Mouse (Mus musculus) central nervous system, embryonic 11.5 days (tissue): ENCODE measurements around the gene Msi2. TPM values are rescaled to one million over a fixed set of nuclear protein-coding genes. Genes with fewer than 3 reads are reported as not detected.

Experiments
- polyA plus RNA-seq: library from polyadenylated mRNA; depleted of rRNA; stranded (reverse); fragments of >200 nt; gene quantifications from 2 replicates; pipeline ENCODE4 v1.2.3, GENCODE M21; 2012; rRNA removed

The Msi2 gene
- 69.0 and 71.0 TPM in 2 replicates for polyA plus RNA-seq

DNA sequence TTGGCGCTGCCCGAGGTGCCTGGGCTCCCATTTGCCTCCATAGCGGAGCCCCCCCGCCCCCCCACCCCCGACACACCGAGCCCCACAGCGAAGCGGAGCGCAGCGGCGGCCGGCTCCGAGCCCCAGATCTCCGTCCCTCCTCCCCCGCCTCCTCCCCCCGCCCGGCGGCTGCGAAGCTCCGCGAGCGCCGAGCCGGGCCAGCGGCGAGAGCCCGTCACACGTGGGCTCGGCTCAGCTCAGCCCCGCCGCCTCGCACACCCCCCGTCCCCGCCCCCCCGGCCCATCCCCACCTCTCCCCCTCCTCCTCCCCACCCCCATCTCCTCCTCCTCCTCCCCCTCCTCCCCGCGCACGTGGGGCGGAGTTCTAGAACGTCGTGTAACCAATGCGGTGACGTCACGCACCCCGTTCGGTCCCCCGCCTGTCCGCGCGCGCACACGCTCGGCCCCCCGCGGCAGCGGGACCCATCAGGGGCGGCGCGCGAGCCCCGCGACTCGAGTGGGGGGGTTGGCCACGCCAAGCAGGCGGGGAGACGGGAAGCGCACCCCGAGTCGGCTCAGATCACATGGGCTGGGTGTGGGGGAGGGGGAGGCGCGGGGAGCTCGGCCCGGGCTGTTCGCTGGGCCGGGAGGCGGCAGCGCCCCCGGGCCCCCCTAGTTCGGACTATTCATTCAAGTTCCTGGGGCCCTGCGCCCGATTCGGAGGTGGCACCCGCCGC lies at the start of gene Msi2:
Msi2 (minus strand) TSS at position 464 of the 716 bp plus-strand sequence.

DNA sequence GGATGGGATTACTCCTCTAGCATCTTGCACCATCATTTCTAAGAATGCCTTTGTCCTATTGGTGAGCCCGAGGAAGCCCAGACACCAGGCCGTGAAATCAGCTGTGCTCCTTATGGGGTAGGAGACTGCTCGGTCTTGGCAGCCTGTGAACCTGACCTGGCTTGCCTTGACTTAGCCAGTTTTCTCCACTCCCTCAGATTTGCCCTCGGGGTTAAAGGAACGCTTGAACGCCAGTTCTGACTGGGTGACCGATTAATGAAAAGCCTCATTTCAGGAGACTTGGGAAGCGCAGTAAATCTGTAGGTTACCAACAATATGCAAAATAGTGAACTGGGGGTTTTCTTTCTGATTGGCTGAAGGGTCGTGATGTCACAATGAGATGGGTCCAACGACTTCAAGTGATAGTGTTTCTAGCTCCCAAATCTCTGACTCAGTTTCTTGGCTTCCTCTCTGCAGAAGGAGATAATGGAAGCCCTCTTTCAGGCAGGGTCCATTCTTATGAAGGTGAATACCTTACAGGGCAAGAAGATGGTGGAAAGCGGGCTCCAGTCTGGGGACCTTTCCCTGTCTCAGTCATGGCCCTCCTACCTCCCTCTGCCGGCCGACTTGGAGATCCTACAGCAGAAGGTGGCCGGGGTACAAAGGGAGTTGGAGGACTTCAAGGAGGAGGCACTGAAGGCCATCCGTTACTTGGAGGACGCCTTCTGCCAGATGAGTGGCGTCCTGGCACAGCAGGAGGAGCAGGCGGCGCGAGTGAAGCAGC lies 424.5 kb downstream of the Msi2 start, which contains the start of gene Ccdc182:
Ccdc182 (plus strand) TSS at position 428 of the 763 bp plus-strand sequence.

Other genes with a start within 250 kb of the Msi2 start
- 22.1 and 28.5 TPM in 2 replicates for gene Akap1, start 146.1 kb upstream of the Msi2 start, polyA plus RNA-seq
- gene Scpep1, start 237.0 kb upstream of the Msi2 start, polyA plus RNA-seq: 21.2 and 28.3 TPM in 2 replicates
- not detected in 2 replicates for gene Elobl, start 248.4 kb upstream of the Msi2 start, polyA plus RNA-seq